In the genomic region with DNA sequence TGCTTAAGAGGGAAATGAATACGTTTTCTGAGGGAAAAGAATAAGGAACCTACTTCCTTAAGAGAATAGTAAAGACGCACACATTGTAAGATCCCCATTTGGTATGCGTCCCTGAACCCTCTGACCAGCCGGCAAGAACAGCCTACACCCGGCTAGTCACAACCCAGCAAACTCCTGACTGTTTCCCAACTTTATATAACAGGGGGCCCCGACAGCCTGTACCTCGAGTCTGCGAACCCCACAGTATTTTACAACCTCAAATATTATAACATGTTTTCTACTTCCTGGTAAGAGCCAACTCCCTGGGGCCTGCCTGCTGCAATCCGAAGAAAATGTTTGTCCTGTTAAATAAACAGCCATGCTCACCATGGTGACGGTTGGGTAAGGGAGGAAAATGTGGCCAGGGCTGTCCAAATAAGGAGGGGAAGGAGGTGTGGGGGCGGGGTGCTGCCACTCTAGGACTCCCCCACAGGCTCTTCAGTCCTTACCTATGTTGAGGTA, we compare ENCODE assay signal across 8 mouse cellular contexts. TPM values are rescaled to one million over a fixed set of nuclear protein-coding genes. Genes with fewer than 3 reads are reported as not detected.
DNase-seq lines count a peak whose midpoint lies in the region; ATAC-seq and TF ChIP-seq lines count a peak whose summit lies in the region.

No protein-coding gene starts in this region.

- WGBS in hindbrain, postnatal 0 days = 12% methylated on average over 11 of the region's 11 CpGs
- 32% methylated on average over 11 of the region's 11 CpGs for WGBS in limb, embryonic 15.5 days
- WGBS in midbrain, embryonic 13.5 days = 25% methylated on average over 11 of the region's 11 CpGs

- peak overlapping the region; percentile 5; the same call in 1 of the 2 replicates for H3K4me3 ChIP-seq in hindbrain, postnatal 0 days (ENCODE audit: low read length)
- H3K4me3 ChIP-seq in limb, embryonic 15.5 days = no peak overlapping the region
- no peak overlapping the region for H3K4me3 ChIP-seq in midbrain, embryonic 13.5 days (replicated peaks)

- no peaks in the 10 kb centered on the region for H3K9me3 ChIP-seq in hindbrain, postnatal 0 days (ENCODE audit: low read length)
- H3K9me3 ChIP-seq in limb, embryonic 15.5 days = no peaks in the 10 kb centered on the region
- no peaks in the 10 kb centered on the region for H3K9me3 ChIP-seq in midbrain, embryonic 13.5 days

- TF ChIP-seq CTCF in hindbrain, postnatal 0 days (IDR thresholded peaks at IDR 0.05; ENCODE audit: low read depth) = no peak

- no peaks in the 10 kb centered on the region for H3K27me3 ChIP-seq in hindbrain, postnatal 0 days (ENCODE audit: insufficient read depth, low read length)
- no peaks in the 10 kb centered on the region for H3K27me3 ChIP-seq in limb, embryonic 15.5 days
- peaks cover 13% of the 10 kb centered on the region for H3K27me3 ChIP-seq in midbrain, embryonic 13.5 days

- DNase-seq in MN1 (ENCODE audit: low spot score) = peak; percentile 90
- peak; percentile 60 to 83 for DNase-seq in adrenal gland, postnatal 36 days
- peak; percentile 69 for DNase-seq in gastrocnemius, postnatal 25 days
- peak; percentile 67 for DNase-seq in hindbrain, postnatal 0 days (ENCODE audit: low spot score)
- peak; percentile 8 for DNase-seq in telencephalon, adult 2 months (ENCODE audit: low read depth, low spot score)

- H3K4me2 ChIP-seq in hindbrain, postnatal 0 days (ENCODE audit: low read depth, low read length) = peak overlapping the region; percentile 90
- H3K4me2 ChIP-seq in limb, embryonic 15.5 days = 0 out of 2 replicates have a peak overlapping the region, but pooled peaks have one; percentile 10
- H3K4me2 ChIP-seq in midbrain, embryonic 13.5 days (replicated peaks) = peak overlapping the region; percentile 5

- H3K9ac ChIP-seq in hindbrain, postnatal 0 days (replicated peaks; ENCODE audit: low read length) = no peak overlapping the region
- H3K9ac ChIP-seq in limb, embryonic 15.5 days = no peak overlapping the region
- H3K9ac ChIP-seq in midbrain, embryonic 13.5 days (replicated peaks) = no peak overlapping the region

- peaks cover 11% of the 10 kb centered on the region for H3K4me1 ChIP-seq in hindbrain, postnatal 0 days (ENCODE audit: insufficient read depth, low read length)
- H3K4me1 ChIP-seq in limb, embryonic 15.5 days = peaks cover 53% of the 10 kb centered on the region
- peaks cover 48% of the 10 kb centered on the region for H3K4me1 ChIP-seq in midbrain, embryonic 13.5 days (replicated peaks)

- no peaks in the 10 kb centered on the region for H3K36me3 ChIP-seq in hindbrain, postnatal 0 days (ENCODE audit: insufficient read depth, low read length)
- no peaks in the 10 kb centered on the region for H3K36me3 ChIP-seq in limb, embryonic 15.5 days
- H3K36me3 ChIP-seq in midbrain, embryonic 13.5 days = no peaks in the 10 kb centered on the region

- H3K27ac ChIP-seq in hindbrain, postnatal 0 days = peak overlapping the region; percentile 70
- H3K27ac ChIP-seq in limb, embryonic 15.5 days = peak overlapping the region; percentile 34
- peak overlapping the region; percentile 10; the same call in 1 of the 2 replicates for H3K27ac ChIP-seq in midbrain, embryonic 13.5 days

- no peak for ATAC-seq in hindbrain, postnatal 0 days
- ATAC-seq in limb, embryonic 15.5 days (ENCODE audit: insufficient number of reproducible peaks, low FRiP score, low TSS enrichment, low read depth) = no peak
- no peak for ATAC-seq in midbrain, embryonic 13.5 days
- no peak for ATAC-seq in activated CD4-positive, CD25-positive, alpha-beta regulatory T cell, adult 4 months

RNA-seq across cellular contexts. Expression of a gene that starts 2.8 kb away (rescaled TPM):
- 10 to 100 TPM; 37.1 to 84.7 TPM for total RNA-seq in adrenal gland, postnatal 36 days (2021)
- total RNA-seq in gastrocnemius, postnatal 25 days (2021) = 1 to 10 TPM in 1 of 2 experiments, under 1 TPM in 1; 0.97 to 7.1 TPM
- 10.0 and 12.0 TPM in 2 replicates for total RNA-seq in hindbrain, postnatal 0 days (2014; rRNA removed)
- polyA plus RNA-seq in hindbrain, postnatal 0 days (2015; fragmentation: Nextera tagmentation; extraction: Ambion mirVana) = 4.2 and 5.1 TPM in 2 replicates
- polyA plus RNA-seq in limb, embryonic 15.5 days (2015; fragmentation: Nextera tagmentation; extraction: Ambion mirVana) = 3.7 and 4.6 TPM in 2 replicates
- 4.4 and 4.7 TPM in 2 replicates for polyA plus RNA-seq in midbrain, embryonic 13.5 days (2015; fragmentation: Nextera tagmentation; extraction: Ambion mirVana)
- polyA plus RNA-seq in activated CD4-positive, CD25-positive, alpha-beta regulatory T cell, adult 4 months (2017; shearing (Covaris generic)) = under 1 TPM; 0.52 to 0.89 TPM

RNA-seq across cellular contexts. Expression of a gene that starts 38.1 kb away (rescaled TPM):
- total RNA-seq in adrenal gland, postnatal 36 days (2021) = 10 to 100 TPM; 11.2 to 16.9 TPM
- total RNA-seq in gastrocnemius, postnatal 25 days (2021) = 1 to 10 TPM; 2.9 to 3.2 TPM
- 10.3 and 11.7 TPM in 2 replicates for total RNA-seq in hindbrain, postnatal 0 days (2014; rRNA removed)
- 7.4 and 8.1 TPM in 2 replicates for polyA plus RNA-seq in hindbrain, postnatal 0 days (2015; fragmentation: Nextera tagmentation; extraction: Ambion mirVana)
- polyA plus RNA-seq in limb, embryonic 15.5 days (2015; fragmentation: Nextera tagmentation; extraction: Ambion mirVana) = 6.2 and 6.9 TPM in 2 replicates
- polyA plus RNA-seq in midbrain, embryonic 13.5 days (2015; fragmentation: Nextera tagmentation; extraction: Ambion mirVana) = 10.8 and 11.3 TPM in 2 replicates
- 1 to 10 TPM; 3.0 to 3.1 TPM for polyA plus RNA-seq in activated CD4-positive, CD25-positive, alpha-beta regulatory T cell, adult 4 months (2017; shearing (Covaris generic))

RNA-seq across cellular contexts. Expression of a gene that starts 42.5 kb away (rescaled TPM):
- total RNA-seq in adrenal gland, postnatal 36 days (2021) = 100 to 1,000 TPM; 274 to 679 TPM
- 1 to 10 TPM; 6.9 to 8.6 TPM for total RNA-seq in gastrocnemius, postnatal 25 days (2021)
- total RNA-seq in hindbrain, postnatal 0 days (2014; rRNA removed) = 154 and 160 TPM in 2 replicates
- polyA plus RNA-seq in hindbrain, postnatal 0 days (2015; fragmentation: Nextera tagmentation; extraction: Ambion mirVana) = 129 and 131 TPM in 2 replicates
- 73.6 and 91.2 TPM in 2 replicates for polyA plus RNA-seq in limb, embryonic 15.5 days (2015; fragmentation: Nextera tagmentation; extraction: Ambion mirVana)
- 316 and 357 TPM in 2 replicates for polyA plus RNA-seq in midbrain, embryonic 13.5 days (2015; fragmentation: Nextera tagmentation; extraction: Ambion mirVana)
- polyA plus RNA-seq in activated CD4-positive, CD25-positive, alpha-beta regulatory T cell, adult 4 months (2017; shearing (Covaris generic)) = 10 to 100 TPM; 14.6 to 17.3 TPM

RNA-seq across cellular contexts. Expression of a gene that starts 57.7 kb away (rescaled TPM):
- total RNA-seq in adrenal gland, postnatal 36 days (2021) = 100 to 1,000 TPM in 1 of 2 experiments, 10 to 100 TPM in 1; 97.0 to 132 TPM
- 10 to 100 TPM; 30.1 to 35.8 TPM for total RNA-seq in gastrocnemius, postnatal 25 days (2021)
- total RNA-seq in hindbrain, postnatal 0 days (2014; rRNA removed) = 66.7 and 66.9 TPM in 2 replicates
- polyA plus RNA-seq in hindbrain, postnatal 0 days (2015; fragmentation: Nextera tagmentation; extraction: Ambion mirVana) = 119 and 120 TPM in 2 replicates
- polyA plus RNA-seq in limb, embryonic 15.5 days (2015; fragmentation: Nextera tagmentation; extraction: Ambion mirVana) = 143 and 155 TPM in 2 replicates
- polyA plus RNA-seq in midbrain, embryonic 13.5 days (2015; fragmentation: Nextera tagmentation; extraction: Ambion mirVana) = 148 and 155 TPM in 2 replicates
- polyA plus RNA-seq in activated CD4-positive, CD25-positive, alpha-beta regulatory T cell, adult 4 months (2017; shearing (Covaris generic)) = 10 to 100 TPM; 37.7 to 41.9 TPM

Comparison
In these comparisons a context has a peak if more than half of its experiments do, and no peak if none do; other contexts are left out.
1. DNase-seq: peak in every context shown above with its lines; median percentile 90 in MN1; 72 in adrenal gland, postnatal 36 days; 69 in gastrocnemius, postnatal 25 days; 67 in hindbrain, postnatal 0 days; 8 in telencephalon, adult 2 months.
2. H3K27ac ChIP-seq: peak in every context shown above with its lines; median percentile 70 in hindbrain, postnatal 0 days; 34 in limb, embryonic 15.5 days; 10 in midbrain, embryonic 13.5 days.
3. H3K4me2 ChIP-seq: peak in every context shown above with its lines; median percentile 90 in hindbrain, postnatal 0 days; 10 in limb, embryonic 15.5 days; 5 in midbrain, embryonic 13.5 days.